Mouse (Mus musculus): ENCODE measurements around the gene Myh3.

Myh3 gene

DNA sequence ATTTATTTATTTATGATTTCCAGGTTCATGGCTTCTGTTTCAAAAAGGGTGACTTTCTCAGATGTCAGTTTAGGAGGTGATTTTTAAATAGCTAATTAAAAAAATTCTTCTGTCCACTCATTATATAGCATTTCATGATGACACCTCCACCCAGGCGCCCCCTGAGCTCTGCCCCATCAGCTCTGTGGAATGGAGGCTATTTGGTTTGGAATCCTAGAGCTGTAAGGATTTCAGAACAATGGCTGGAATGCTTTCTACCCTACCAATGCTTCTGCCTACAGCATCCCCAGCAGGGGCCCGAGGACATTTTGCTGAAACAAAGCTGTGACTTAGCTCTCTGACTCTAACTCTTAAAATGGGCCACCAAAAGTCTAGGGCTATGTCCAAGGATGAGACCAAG is 55.4 kb downstream of the Myh3 start:
- in situ Hi-C loops (cut with MboI, MseI) = no loop called here

- in situ Hi-C loops (cut with MboI, MseI) = no loop called here
These were observed 56.6 kb downstream of the Myh3 start for GRCm38 (mm10) chr11:67134654-67135053.

- in situ Hi-C loops (cut with MboI, MseI) = no loop called here
These were observed 57.4 kb downstream of the Myh3 start for GRCm38 (mm10) chr11:67135532-67135931.

GRCm38 (mm10) chr11:67139556-67139955 is 61.5 kb downstream of the Myh3 start:
- in situ Hi-C loops (cut with MboI, MseI) = no loop called here

- in situ Hi-C loops (cut with MboI, MseI) = loop anchor here in 1 of 2 experiments (10.0 kb wide), 1 partner anchor 1935 kb away; no protein-coding TSS in a partner anchor
These were observed 62.1 kb downstream of the Myh3 start for GRCm38 (mm10) chr11:67140175-67140574.

DNA sequence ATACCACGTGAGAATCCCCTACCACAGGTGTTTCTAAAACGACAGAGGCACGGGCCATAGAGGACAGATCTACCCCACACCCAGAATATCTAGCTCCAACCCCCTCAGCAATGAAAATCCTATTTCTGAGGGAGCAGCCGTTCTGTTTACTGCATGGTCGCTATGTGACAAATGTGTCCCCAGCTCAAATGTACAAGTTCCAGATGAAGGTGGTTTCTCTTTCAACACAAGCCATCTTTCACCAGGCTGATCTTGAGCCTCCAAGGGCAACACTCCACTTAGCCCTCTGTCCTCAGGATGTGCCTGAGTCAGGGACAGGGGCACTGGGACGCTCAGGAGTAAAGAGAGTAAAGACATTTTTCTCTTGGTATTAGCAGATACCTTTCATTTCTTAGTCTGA is 62.9 kb downstream of the Myh3 start:
- in situ Hi-C loops (cut with MboI, MseI) = loop anchor here in 1 of 2 experiments (10.0 kb wide), 1 partner anchor 1936 kb away; no protein-coding TSS in a partner anchor

GRCm38 (mm10) chr11:67142047-67142446 is 63.9 kb downstream of the Myh3 start:
- in situ Hi-C loops (cut with MboI, MseI) = loop anchor here in 1 of 2 experiments (10.0 kb wide), 1 partner anchor 1937 kb away; no protein-coding TSS in a partner anchor

- in situ Hi-C loops (cut with MboI, MseI) = loop anchor here in 1 of 2 experiments (10.0 kb wide), 1 partner anchor 1938 kb away; no protein-coding TSS in a partner anchor
These were observed 65.0 kb downstream of the Myh3 start for GRCm38 (mm10) chr11:67143065-67143464.

DNA sequence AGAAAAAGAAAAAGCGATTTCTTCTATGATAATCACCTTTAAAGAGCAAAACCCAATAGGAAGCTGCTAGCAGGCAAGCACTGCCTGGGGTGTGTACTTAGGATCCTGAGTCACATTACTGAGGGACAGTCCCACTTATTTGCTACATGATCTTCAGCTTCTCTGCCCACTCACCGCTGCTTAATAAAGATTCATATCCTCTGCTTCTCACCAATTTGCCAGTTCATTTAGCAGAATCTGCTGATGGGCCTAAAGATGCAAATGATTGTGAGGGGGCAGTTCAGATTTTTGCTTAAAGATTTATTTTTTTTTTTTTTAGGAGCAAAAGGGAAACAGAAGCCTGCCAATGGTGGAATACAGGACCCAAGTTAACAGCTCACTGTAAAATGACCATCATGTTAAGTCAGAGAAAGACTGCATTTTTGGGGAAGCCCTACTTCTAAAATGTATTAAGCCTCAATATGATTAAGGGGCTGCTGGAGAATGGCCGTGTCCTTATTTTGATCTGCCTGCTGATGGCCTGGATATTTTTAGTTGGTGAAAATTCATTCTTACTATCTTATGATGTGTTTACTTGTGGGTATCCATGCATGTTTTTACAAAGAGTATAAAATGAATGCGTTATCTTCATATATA is 65.9 kb downstream of the Myh3 start:
- in situ Hi-C loops (cut with MboI, MseI) = loop anchor here in 1 of 2 experiments (10.0 kb wide), 1 partner anchor 1939 kb away; no protein-coding TSS in a partner anchor

GRCm38 (mm10) chr11:67144559-67145265 is 66.6 kb downstream of the Myh3 start:
- in situ Hi-C loops (cut with MboI, MseI) = loop anchor here in 1 of 2 experiments (10.0 kb wide), 1 partner anchor 1940 kb away; no protein-coding TSS in a partner anchor

DNA sequence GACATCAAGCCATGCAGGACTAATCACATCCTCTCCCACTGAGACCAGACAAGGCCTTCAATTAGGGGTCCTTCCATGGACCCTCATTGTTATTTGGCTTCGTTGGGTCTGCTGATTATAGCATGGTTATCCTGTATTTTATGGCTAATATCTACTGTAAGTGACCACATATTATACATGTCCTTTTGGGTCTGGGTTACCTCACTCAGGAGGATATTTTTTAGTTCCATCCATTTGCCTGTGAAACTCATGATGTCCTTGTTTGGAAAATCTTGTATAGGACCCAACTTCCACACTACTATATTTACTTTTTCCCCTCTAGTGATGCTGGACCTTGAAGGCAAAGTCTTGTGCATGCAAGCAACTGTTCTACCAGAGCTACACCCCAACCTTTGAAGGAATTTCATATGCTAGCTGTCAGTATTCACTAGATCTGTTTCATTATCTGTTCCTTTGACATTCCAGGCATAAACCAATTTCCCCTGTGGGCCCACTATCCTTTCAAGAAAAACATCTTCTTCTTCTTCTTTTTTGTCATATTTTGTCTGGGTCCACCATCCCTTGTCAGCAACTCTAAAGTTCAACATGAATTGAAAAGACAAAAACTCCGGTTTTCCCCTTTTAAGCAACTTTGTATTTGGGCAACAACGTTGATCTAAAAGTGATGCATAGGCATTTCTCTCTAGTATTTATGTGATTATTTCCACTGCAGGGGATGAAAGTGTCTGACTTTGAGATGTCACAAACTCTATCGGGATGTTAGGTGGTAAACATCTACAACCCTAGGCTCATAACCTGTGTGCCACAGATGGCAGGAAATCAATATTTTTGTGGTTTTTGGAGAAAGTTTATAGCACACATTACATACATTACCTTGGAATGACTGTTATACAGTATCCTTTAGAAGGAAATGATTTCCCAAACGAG is 67.6 kb downstream of the Myh3 start:
- in situ Hi-C loops (cut with MboI, MseI) = loop anchor here in 1 of 2 experiments (10.0 kb wide), 1 partner anchor 1941 kb away; no protein-coding TSS in a partner anchor

DNA sequence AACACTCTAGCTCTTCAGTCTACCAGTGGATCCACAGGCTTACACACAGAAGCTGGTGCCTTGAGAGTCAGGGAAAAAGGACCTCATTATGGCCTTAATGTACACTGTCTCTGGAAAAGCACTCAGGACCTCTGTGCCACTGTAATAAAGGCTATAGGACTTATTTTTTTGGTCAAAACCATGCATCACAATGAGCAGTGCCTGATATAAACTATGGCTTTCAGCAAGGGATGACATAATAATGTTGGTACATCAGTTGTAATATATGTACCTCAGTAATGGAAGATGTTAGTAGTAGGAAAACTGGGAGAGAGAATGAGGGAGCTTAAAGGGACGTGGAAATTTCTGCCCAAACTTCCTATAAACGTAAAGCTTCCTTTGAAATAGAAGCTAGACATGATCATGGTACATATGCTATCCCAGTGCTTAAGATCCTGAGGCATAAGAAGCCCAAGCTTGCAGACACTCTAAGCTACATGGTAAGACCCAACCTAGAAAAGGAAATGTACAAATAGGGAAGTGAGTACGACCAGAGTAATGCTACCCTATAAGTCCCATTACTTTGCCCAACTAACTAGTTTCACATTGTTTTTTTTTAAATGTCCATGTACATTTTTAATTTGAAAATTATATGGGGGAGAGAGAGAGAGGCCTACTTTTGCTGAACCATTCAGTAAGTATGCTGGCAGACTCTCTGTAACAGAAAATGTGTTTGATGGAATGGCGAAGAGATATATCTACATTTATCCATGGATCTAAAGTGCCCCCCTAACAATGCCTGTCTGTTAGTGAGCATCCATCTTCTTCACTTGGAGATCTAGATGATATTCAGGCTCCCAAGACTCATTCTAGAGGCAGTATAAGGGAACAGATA is 68.5 kb downstream of the Myh3 start:
- in situ Hi-C loops (cut with MboI, MseI) = loop anchor here in 1 of 2 experiments (10.0 kb wide), 1 partner anchor 1942 kb away; no protein-coding TSS in a partner anchor

DNA sequence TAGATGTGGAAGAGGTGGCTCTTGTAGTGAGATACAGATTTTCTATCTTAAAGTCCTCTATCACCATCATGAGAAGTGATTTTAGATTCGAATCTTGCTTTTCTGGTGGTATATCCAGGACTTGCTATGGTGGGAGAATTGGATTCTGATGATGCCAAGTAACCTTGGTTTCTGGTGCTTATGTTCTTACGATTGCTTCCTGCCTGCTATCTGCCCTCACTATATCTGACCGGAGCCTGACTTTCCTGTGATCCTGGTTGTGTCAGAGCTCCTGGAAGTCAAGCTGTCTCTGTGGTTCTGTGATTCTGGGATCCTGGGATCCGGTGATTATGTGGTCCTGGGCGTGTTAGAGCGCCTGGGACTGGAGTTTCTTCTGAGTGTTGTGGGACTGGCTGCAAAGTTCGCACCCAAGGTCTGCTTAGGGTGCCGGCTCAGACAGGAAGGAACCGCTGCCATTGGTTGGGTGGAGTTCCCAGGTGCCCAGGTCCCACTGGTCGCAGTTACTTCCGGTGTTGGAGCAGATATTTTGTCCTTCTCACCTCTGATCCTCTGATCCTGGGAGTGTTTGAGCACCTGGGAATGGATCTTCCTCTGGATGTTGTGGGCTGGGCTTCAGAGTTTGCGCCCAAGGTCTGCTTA is 69.3 kb downstream of the Myh3 start:
- in situ Hi-C loops (cut with MboI, MseI) = loop anchor here in 1 of 2 experiments (10.0 kb wide), 1 partner anchor 1943 kb away; no protein-coding TSS in a partner anchor

DNA sequence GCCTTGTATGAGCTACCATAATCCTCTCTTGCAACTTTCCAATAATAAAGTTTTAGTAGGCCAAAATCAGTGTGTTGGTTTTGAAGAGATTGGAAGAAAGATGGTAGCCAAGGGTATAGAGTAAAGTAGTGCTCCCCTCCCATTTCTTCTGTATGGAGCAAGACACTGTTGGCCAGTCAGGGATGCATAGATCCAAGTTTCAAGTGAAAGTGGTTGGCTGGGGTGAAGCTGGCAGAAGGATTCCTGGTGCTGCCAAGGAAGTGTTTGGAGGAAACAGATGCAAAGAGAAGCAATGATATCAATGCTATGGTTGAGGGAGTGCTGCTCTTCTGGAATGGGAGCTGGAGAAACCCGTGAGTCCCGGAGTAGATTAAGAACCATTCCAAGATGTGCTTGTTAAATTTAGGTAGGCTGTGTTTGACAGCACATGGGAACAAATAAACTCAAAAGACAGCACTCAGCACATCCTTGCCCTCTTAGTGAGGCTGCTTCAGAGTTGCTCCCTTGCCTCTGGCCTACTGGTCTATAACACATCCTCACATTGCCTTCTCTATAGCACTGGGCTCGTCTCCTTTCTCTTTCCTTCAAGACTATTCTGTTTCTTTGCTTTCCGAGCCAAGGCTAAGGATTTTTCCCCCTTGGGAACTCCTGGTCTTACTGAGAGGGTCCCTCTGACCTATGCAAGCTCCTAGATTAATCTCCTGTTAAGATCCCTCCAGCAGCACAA is 70.3 kb downstream of the Myh3 start:
- in situ Hi-C loops (cut with MboI, MseI) = loop anchor here in 1 of 2 experiments (10.0 kb wide), 1 partner anchor 1944 kb away; no protein-coding TSS in a partner anchor

DNA sequence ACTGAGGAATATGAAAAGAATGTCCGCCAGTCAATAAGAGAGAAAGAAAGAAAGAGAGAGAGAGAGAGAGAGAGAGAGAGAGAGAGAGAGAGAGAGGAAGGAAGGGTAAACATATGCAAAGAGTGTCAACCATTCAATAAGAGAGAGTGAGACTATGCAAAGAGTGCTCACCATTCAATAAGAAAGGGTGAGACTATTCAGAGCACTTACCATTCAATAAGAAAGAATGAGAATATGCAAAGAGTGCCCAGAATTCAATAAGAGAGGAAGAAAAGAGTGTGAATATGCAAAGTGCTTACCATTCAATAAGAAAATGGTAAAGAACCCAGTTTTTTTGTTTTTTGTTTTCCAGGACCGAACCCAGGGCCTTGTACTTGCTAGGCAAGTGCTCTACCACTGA is 72.1 kb downstream of the Myh3 start:
- in situ Hi-C loops (cut with MboI, MseI) = loop anchor here in 1 of 2 experiments (10.0 kb wide), 1 partner anchor 1625 kb away; no protein-coding TSS in a partner anchor

GRCm38 (mm10) chr11:67151159-67151558 is 73.1 kb downstream of the Myh3 start:
- in situ Hi-C loops (cut with MboI, MseI) = loop anchor here in 1 of 2 experiments (10.0 kb wide), 1 partner anchor 1626 kb away; no protein-coding TSS in a partner anchor

All from T-helper 17 cell (primary cell).